In the genomic region with DNA sequence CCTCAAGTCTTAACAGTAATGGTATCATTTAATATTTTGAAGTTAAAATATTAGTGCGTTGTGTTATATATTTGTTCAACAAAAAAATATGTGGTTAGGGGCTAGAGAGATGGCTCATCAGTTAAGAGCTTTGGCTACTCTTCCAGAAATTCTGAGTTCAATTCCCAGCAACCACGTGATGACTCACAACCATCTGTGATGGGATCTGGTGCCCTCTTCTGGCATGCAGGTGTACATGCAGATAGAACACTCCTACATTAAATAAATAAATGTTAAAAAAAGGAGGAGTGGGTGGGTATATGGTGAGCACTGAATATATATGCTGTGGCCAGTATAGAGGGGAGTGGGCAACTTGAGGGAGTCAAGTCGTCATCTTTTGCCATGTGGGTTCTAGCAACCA, we compare ENCODE assay signal across 10 mouse cellular contexts. TPM values are rescaled to one million over a fixed set of nuclear protein-coding genes. Genes with fewer than 3 reads are reported as not detected.
DNase-seq lines count a peak whose midpoint lies in the region; ATAC-seq and TF ChIP-seq lines count a peak whose summit lies in the region.
"Had no signal": no experiment of that assay in that cellular context is flagged by ENCODE, and none has a peak within 500 bp of the region (broad histone marks: within the 10 kb centered on the region; RNA-seq: fewer than 3 reads in every experiment).

No protein-coding gene starts in this region.

- H3K36me3 ChIP-seq in intestine, postnatal 0 days (ENCODE audit: control insufficient read depth, insufficient read depth) = peaks cover 40% of the 10 kb centered on the region
- H3K36me3 ChIP-seq in intestine, embryonic 16.5 days (ENCODE audit: control insufficient read depth, insufficient read depth, low read length) = peaks cover 14% of the 10 kb centered on the region
- H3K36me3 ChIP-seq in E14TG2a.4 (ENCODE audit: insufficient read depth, low read length) = peaks cover 81% of the 10 kb centered on the region
- H3K36me3 ChIP-seq in liver, postnatal 0 days (replicated peaks; ENCODE audit: insufficient read depth, low read length) = peaks cover 49% of the 10 kb centered on the region

- peak; percentile 60 for DNase-seq in 416B (ENCODE audit: low read depth)
- DNase-seq in liver, postnatal 0 days = peak; percentile 25
- no peak for DNase-seq in layer of hippocampus, adult 8-10 months (ENCODE audit: low spot score in 2 of 2)
- no peak for DNase-seq in layer of hippocampus, postnatal 14 days (ENCODE audit: low spot score in 2 of 2)
- DNase-seq: gastrocnemius, postnatal 25 days had no signal

- H3K4me2 ChIP-seq in intestine, postnatal 0 days (replicated peaks; ENCODE audit: low read depth) = no peak overlapping the region
- H3K4me2 ChIP-seq in intestine, embryonic 16.5 days (ENCODE audit: low read depth, low read length) = no peak overlapping the region
- H3K4me2 ChIP-seq in liver, postnatal 0 days (ENCODE audit: low read depth, low read length) = no peak overlapping the region

- H3K27me3 ChIP-seq in intestine, postnatal 0 days (replicated peaks; ENCODE audit: control insufficient read depth, insufficient read depth, low read length) = no peaks in the 10 kb centered on the region
- H3K27me3 ChIP-seq in intestine, embryonic 16.5 days (replicated peaks; ENCODE audit: control insufficient read depth, insufficient read depth, low read length) = no peaks in the 10 kb centered on the region
- H3K27me3 ChIP-seq in E14TG2a.4 (ENCODE audit: insufficient read depth, low read length) = no peaks in the 10 kb centered on the region
- H3K27me3 ChIP-seq in liver, postnatal 0 days (ENCODE audit: insufficient read depth, low read length) = no peaks in the 10 kb centered on the region

- no peak for TF ChIP-seq EP300 in liver, postnatal 0 days (IDR thresholded peaks at IDR 0.05; ENCODE audit: low read depth)

- no peak for ATAC-seq in intestine, postnatal 0 days
- ATAC-seq in intestine, embryonic 16.5 days = no peak
- no peak for ATAC-seq in liver, postnatal 0 days
- ATAC-seq in cerebellum, adult (ENCODE audit: insufficient number of reproducible peaks, low FRiP score, low TSS enrichment) = no peak
- ATAC-seq: midbrain, embryonic 16.5 days had no signal

- 84% methylated on average over 3 of the region's 3 CpGs for WGBS in intestine, postnatal 0 days
- WGBS in intestine, embryonic 16.5 days = 80% methylated on average over 3 of the region's 3 CpGs
- WGBS in liver, postnatal 0 days (ENCODE audit: insufficient replicate concordance) = 84% methylated on average over 3 of the region's 3 CpGs

- no peaks in the 10 kb centered on the region for H3K4me1 ChIP-seq in intestine, postnatal 0 days (replicated peaks; ENCODE audit: control insufficient read depth, insufficient read depth, low read length)
- peaks cover 2% of the 10 kb centered on the region; the same call in 1 of the 2 replicates for H3K4me1 ChIP-seq in intestine, embryonic 16.5 days (ENCODE audit: control insufficient read depth, insufficient read depth, low read length)
- H3K4me1 ChIP-seq in E14TG2a.4 (replicated peaks; ENCODE audit: low read depth, low read length) = peaks cover 4% of the 10 kb centered on the region
- no peaks in the 10 kb centered on the region for H3K4me1 ChIP-seq in liver, postnatal 0 days (ENCODE audit: insufficient read depth)

- H3K9ac ChIP-seq in intestine, postnatal 0 days (ENCODE audit: low read depth, low read length) = no peak overlapping the region
- H3K9ac ChIP-seq in intestine, embryonic 16.5 days (ENCODE audit: low read depth, low read length) = no peak overlapping the region
- H3K9ac ChIP-seq in liver, postnatal 0 days (replicated peaks) = no peak overlapping the region

- peak; percentile 60 for TF ChIP-seq CTCF in intestine, postnatal 0 days (IDR thresholded peaks at IDR 0.05; ENCODE audit: low read depth)
- peak; percentile 61 for TF ChIP-seq CTCF in E14TG2a.4 (conservative IDR thresholded peaks at IDR 0.05; ENCODE audit: low read length)
- peak; percentile 69 for TF ChIP-seq CTCF in liver, postnatal 0 days (IDR thresholded peaks at IDR 0.05; ENCODE audit: low read depth)

- no peak overlapping the region for H3K27ac ChIP-seq in intestine, postnatal 0 days (ENCODE audit: low read depth, low read length)
- H3K27ac ChIP-seq in intestine, embryonic 16.5 days (ENCODE audit: low read length) = no peak overlapping the region
- no peak overlapping the region for H3K27ac ChIP-seq in liver, postnatal 0 days (ENCODE audit: low read depth)

- no peak overlapping the region for H3K4me3 ChIP-seq in intestine, postnatal 0 days (ENCODE audit: low read depth, low read length)
- no peak overlapping the region for H3K4me3 ChIP-seq in intestine, embryonic 16.5 days (ENCODE audit: low read length)
- H3K4me3 ChIP-seq in E14TG2a.4 (replicated peaks; ENCODE audit: low read length) = no peak overlapping the region
- H3K4me3 ChIP-seq in liver, postnatal 0 days (ENCODE audit: low read depth, low read length) = no peak overlapping the region

- H3K9me3 ChIP-seq in intestine, postnatal 0 days (ENCODE audit: control insufficient read depth) = no peaks in the 10 kb centered on the region
- H3K9me3 ChIP-seq in intestine, embryonic 16.5 days (ENCODE audit: control insufficient read depth, low read length) = no peaks in the 10 kb centered on the region
- no peaks in the 10 kb centered on the region for H3K9me3 ChIP-seq in E14TG2a.4 (ENCODE audit: low read length)
- no peaks in the 10 kb centered on the region for H3K9me3 ChIP-seq in liver, postnatal 0 days (ENCODE audit: low read length)

RNA-seq across cellular contexts. Expression of a gene that starts 6.8 kb away (rescaled TPM):
- polyA plus RNA-seq in intestine, postnatal 0 days (2015; fragmentation: Nextera tagmentation; extraction: Ambion mirVana) = 53.5 and 59.6 TPM in 2 replicates
- 96.5 and 107 TPM in 2 replicates for polyA plus RNA-seq in intestine, embryonic 16.5 days (2015; fragmentation: Nextera tagmentation; extraction: Ambion mirVana)
- polyA plus RNA-seq in liver, postnatal 0 days (2015; fragmentation: Nextera tagmentation; extraction: Ambion mirVana) = 67.4 and 71.9 TPM in 2 replicates
- total RNA-seq in layer of hippocampus, adult 8-10 months (2022) = 10 to 100 TPM; 40.3 to 53.7 (median 51.7) TPM
- 10 to 100 TPM; 43.3 to 45.6 TPM for total RNA-seq in layer of hippocampus, postnatal 14 days (2021)

RNA-seq across cellular contexts. Expression of a gene that starts 6.8 kb away (rescaled TPM):
- polyA plus RNA-seq in intestine, postnatal 0 days (2015; fragmentation: Nextera tagmentation; extraction: Ambion mirVana) = 33.1 and 39.8 TPM in 2 replicates
- polyA plus RNA-seq in intestine, embryonic 16.5 days (2015; fragmentation: Nextera tagmentation; extraction: Ambion mirVana) = 74.1 and 79.2 TPM in 2 replicates
- 31.0 and 33.2 TPM in 2 replicates for polyA plus RNA-seq in liver, postnatal 0 days (2015; fragmentation: Nextera tagmentation; extraction: Ambion mirVana)
- total RNA-seq in layer of hippocampus, adult 8-10 months (2022) = 10 to 100 TPM; 51.8 to 69.0 (median 60.3) TPM
- total RNA-seq in layer of hippocampus, postnatal 14 days (2021) = 10 to 100 TPM; 56.1 to 57.1 TPM

RNA-seq across cellular contexts. Expression of a gene that starts 24.3 kb away (rescaled TPM):
- 434 and 465 TPM in 2 replicates for polyA plus RNA-seq in intestine, postnatal 0 days (2015; fragmentation: Nextera tagmentation; extraction: Ambion mirVana)
- 390 and 392 TPM in 2 replicates for polyA plus RNA-seq in intestine, embryonic 16.5 days (2015; fragmentation: Nextera tagmentation; extraction: Ambion mirVana)
- 346 and 365 TPM in 2 replicates for polyA plus RNA-seq in liver, postnatal 0 days (2015; fragmentation: Nextera tagmentation; extraction: Ambion mirVana)
- 100 to 1,000 TPM; 150 to 171 (median 167) TPM for total RNA-seq in layer of hippocampus, adult 8-10 months (2022)
- total RNA-seq in layer of hippocampus, postnatal 14 days (2021) = 100 to 1,000 TPM; 173 to 181 TPM

RNA-seq across cellular contexts. Expression of a gene that starts 24.6 kb away (rescaled TPM):
- polyA plus RNA-seq in intestine, postnatal 0 days (2015; fragmentation: Nextera tagmentation; extraction: Ambion mirVana) = 18.2 and 21.6 TPM in 2 replicates
- polyA plus RNA-seq in intestine, embryonic 16.5 days (2015; fragmentation: Nextera tagmentation; extraction: Ambion mirVana) = 35.5 and 38.7 TPM in 2 replicates
- polyA plus RNA-seq in liver, postnatal 0 days (2015; fragmentation: Nextera tagmentation; extraction: Ambion mirVana) = 9.4 TPM in 2 replicates
- 10 to 100 TPM; 41.3 to 55.0 (median 48.5) TPM for total RNA-seq in layer of hippocampus, adult 8-10 months (2022)
- 10 to 100 TPM; 36.8 to 38.0 TPM for total RNA-seq in layer of hippocampus, postnatal 14 days (2021)

Comparison
In these comparisons a context has a peak if more than half of its experiments do, and no peak if none do; other contexts are left out.
1. DNase-seq: peak in 416B (single experiment) and liver, postnatal 0 days (single experiment); none in layer of hippocampus, adult 8-10 months (0 of 2) and layer of hippocampus, postnatal 14 days (0 of 2).
2. Peak in every context shown above with its lines, with median percentiles within 50 percentile points of each other: CTCF ChIP-seq.